Mouse (Mus musculus) natural killer cell, adult 2 months (primary cell): ENCODE measurements around the gene Uqcc2.

Experiments
- DNase-seq, 2 experiments: peaks; one replicate each; pipeline ENCODE4 v3.0.0; 2022; ENCODE audit warnings: low spot score in 2 of 2

Gene Uqcc2

GRCm38 (mm10) chr17:27123813-27124375 lies 9.8 kb downstream of the Uqcc2 start:
- DNase-seq, result peak; percentile 39 to 75

GRCm38 (mm10) chr17:27123103-27123502 lies 10.6 kb downstream of the Uqcc2 start:
- DNase-seq, result no peak

GRCm38 (mm10) chr17:27122701-27123100 lies 11.0 kb downstream of the Uqcc2 start:
- DNase-seq, result no peak

DNA sequence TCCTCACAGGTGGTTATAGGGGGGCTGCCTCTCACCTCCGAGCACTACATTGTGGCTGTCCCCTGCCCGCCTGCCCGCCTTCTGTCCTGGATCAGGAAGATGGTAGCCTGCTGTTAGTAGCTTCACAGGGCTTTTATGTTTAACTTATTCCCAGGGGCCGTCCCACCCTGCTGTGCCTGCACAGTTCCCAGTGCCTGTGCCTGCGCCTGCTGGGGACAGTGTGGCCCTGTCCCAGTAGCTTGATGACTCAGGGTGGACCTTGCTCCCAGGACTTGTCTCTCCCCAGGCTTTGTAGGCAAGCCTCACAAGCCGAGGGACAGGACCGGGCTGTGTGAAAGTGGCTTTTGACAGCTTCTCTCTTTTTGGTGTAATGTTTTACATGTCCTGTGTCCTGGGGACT lies 11.9 kb downstream of the Uqcc2 start:
- no peak for DNase-seq

GRCm38 (mm10) chr17:27121266-27121665 lies 12.4 kb downstream of the Uqcc2 start:
- no peak for DNase-seq

GRCm38 (mm10) chr17:27120561-27121024 lies 13.1 kb downstream of the Uqcc2 start:
- peak in 1 of 2 experiments; percentile 23 for DNase-seq

GRCm38 (mm10) chr17:27119954-27120353 lies 13.8 kb downstream of the Uqcc2 start:
- DNase-seq, result no peak

DNA sequence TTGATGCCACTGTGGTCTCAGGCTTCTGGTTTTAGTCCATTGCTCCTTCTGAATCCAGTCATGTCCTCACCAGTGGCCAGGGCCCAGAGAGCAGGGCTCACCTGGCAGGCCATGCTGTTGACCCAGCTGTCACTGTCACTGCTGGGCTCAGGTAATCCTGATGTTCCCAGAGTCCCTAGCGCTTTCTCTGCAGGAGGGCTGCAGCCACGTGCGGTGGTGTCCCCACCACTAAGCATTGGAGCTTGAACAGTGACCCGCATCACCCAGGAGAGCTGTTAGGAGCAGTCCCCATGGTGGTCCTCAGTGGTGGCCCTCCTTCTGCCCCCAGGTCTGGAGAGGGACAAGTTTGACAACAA lies 14.2 kb downstream of the Uqcc2 start:
- no peak for DNase-seq

DNA sequence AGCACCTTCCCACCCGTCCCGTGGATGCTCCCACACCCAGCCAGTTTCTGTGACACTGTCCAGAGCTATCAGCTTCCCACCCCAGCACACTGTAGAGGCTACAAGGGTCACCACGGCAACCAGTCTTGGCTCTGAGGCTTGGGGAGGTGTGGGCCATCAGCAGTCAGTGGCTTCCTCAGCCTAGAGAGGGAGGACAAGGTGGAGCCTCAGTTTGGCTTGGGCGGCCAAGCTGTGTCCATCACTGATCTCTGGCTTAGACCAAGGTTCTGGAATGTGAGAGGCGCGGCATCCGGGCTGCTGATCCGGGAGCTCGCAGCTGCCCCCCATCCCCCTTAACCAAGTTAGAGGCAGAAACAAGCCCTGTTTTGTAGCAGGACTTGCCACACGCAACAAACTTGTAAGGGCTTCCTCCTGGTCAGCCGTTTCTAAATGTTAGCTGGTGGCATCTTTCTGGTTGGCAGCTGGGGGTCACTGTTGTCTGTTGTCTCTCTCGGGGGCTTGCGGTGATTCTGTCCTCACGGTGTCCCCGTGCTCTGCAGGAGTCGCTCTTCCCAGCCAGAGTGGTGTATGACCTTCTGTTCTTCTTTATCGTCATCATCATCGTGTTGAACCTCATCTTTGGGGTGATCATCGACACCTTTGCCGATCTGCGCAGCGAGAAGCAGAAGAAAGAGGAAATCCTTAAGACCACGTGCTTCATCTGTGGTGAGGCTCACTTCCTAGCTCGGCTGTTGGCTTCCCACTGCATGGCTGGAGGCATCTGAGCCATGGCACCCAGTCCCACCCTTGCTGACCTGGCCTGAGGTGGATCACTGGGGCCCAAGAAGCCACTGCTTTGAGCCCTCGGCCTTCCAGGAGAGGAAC lies 14.8 kb downstream of the Uqcc2 start:
- DNase-seq, result peak; percentile 54 to 70

- no peak for DNase-seq
Measured at GRCm38 (mm10) chr17:27110072-27110471, 23.6 kb downstream of the Uqcc2 start.

GRCm38 (mm10) chr17:27107936-27108335 lies 25.8 kb downstream of the Uqcc2 start:
- DNase-seq, result no peak

- peak; percentile 20 to 34 for DNase-seq
Measured at GRCm38 (mm10) chr17:27106745-27107144, 27.0 kb downstream of the Uqcc2 start.

DNA sequence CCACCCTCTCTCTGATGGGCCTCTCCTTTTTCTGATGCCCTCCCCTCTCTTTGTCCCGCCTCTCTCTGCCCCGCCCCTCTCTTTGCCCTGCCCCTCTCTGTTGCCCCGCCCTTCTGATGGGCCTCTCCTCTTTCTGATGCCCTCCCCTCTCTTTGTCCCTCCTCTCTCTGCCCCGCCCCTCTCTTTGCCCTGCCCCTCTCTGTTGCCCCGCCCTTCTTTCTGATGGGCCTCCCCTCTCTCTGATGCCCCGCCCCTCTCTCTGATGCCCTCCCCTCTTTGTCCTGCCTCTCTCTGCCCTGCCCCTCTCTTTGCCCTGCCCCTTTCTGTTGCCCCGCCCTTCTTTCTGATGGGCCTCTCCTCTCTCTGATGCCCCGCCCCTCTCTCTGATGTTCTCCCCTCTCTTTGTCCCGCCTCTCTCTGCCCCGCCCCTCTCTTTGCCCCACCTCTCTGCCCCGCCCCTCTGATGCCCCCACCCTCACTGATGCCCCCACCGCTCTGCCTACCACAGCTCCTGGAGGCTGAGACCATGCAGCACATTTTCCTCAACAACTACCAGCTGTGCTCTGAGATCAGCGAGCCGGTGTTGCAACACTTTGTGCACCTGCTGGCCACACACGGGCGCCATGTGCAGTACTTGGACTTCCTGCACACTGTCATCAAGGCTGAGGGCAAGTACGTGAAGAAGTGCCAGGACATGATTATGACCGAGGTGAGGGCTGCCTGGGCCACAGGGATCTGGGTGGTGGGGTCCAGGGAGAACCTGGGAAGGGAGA lies 27.8 kb downstream of the Uqcc2 start:
- no peak for DNase-seq

GRCm38 (mm10) chr17:27101675-27102074 lies 32.0 kb downstream of the Uqcc2 start:
- no peak for DNase-seq

- no peak for DNase-seq
Measured at GRCm38 (mm10) chr17:27095690-27096089, 38.0 kb downstream of the Uqcc2 start.

DNA sequence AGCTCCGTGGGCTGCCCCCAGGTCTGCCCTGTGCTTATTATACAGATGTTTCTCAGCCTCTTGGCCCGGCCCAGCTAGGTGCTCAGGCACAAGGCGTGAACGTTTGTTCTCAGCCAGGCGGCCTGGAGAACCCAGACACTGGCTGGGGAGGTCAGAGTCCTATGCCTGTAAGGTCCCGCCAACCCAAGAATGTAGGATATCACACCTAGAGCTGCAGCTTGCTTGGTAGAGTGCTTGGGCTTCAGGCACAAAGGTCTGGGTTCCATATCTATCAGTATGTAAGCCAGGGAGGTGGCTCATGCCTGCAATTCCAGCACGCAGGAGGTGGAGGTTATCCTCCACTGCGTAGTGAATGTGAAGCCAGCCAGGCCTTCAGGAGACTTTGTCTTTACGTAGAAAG lies 43.6 kb downstream of the Uqcc2 start:
- DNase-seq, result no peak

DNA sequence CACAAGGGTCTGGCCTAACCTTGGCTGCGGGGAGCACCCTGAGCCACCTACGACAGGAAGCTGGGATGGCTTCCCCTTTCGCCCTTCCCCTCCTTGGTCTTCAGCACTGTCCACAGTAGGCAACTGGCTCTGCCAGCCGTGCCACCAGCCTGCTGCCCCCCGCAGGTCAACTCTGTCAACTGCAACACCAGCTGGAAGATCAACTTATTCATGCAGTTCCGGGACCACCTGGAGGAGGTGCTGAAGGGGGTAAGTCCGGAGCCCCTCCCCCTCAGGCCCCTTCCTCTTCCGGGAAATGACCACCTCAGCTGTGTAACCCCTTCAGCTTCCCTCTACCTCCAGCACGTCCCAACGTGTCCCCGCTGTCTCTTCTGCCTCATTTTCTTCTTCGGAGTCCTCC lies 46.3 kb downstream of the Uqcc2 start:
- peak in 1 of 2 experiments; percentile 42 for DNase-seq

- DNase-seq, result peak; percentile 65 to 79
Measured at GRCm38 (mm10) chr17:27085676-27086075, 48.0 kb downstream of the Uqcc2 start.

GRCm38 (mm10) chr17:27083601-27084000 lies 50.1 kb downstream of the Uqcc2 start:
- peak; percentile 21 to 28 for DNase-seq

GRCm38 (mm10) chr17:27082796-27083195 lies 50.9 kb downstream of the Uqcc2 start:
- DNase-seq, result no peak

DNA sequence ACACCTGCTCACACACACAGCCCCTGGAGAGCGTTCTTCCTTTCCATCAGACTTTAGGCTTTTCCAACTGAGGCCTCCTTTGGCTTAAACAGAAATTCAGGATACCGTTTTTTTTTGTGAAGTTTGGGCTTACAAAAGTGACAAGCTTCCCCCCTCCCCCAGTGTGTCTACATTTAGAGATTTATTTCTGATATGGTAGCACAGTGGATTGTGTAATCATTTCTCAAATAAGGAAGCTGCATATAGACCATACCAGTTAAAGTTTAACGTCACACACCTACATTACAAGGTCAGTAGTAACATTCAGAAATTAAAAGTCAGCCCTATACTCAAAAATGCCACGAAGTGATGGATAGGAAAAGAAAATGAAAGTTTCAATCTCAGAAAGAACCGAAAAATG lies 51.8 kb downstream of the Uqcc2 start:
- DNase-seq, result no peak

DNA sequence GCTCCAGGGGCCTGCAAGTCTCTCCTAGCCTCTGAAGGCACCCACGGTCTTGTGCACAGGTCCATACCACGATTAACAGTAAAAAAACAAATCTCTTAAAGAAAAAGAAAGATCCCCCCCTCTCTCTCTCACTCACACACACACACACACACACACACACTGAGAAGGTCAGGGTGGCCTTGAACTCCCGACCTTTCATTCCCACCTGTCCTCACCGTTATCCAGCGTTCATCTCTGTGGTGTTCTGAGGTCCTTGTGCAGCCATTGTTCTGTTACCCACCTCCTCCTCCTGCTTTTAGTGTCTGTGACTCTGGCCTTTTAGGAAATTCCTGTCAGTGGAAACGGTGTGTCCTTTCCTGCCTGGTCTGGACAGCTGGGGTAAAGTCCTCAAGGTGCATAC lies 55.2 kb downstream of the Uqcc2 start:
- DNase-seq, result no peak
